Mouse (Mus musculus): Measurements from ENCODE around the gene Cyyr1.
"Not testable (repeated sequence)": the region's sequence is repeated elsewhere in the genome, so short reads cannot be mapped to it uniquely, and the experiment has no call there.

Gene Cyyr1

GRCm38 (mm10) chr16:85553297-85553696 lies at the start of gene Cyyr1:
Gene Cyyr1 (minus strand): TSS chr16:85553397.
- not testable (repeated sequence) for DNase-seq (ENCODE audit: low spot score in 2 of 2)

GRCm38 (mm10) chr16:85588844-85589243 lies 35.6 kb upstream of the Cyyr1 start:
- no peak for DNase-seq (ENCODE audit: low spot score in 2 of 2)

GRCm38 (mm10) chr16:85587573-85588226 lies 34.5 kb upstream of the Cyyr1 start:
- no peak for DNase-seq (ENCODE audit: low spot score in 2 of 2)

DNA sequence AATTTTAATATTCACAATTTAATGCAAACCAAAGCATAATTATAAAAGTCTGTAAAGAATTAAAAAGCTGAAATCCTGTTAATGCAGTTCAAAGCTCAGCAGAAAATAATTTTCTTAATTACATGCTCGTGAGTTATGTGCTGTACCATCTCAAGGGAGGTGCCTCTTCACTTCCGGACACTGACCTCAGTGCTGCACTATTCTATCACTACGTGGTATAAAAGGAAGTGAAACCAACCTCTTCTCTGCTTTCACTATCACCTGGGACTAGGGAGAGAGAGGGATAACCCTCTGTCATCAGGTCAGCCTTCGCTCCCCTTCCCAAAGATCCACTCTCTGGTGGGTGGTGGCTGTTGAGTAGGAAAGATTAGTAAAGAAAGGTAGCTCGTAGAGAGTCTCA lies 13.3 kb upstream of the Cyyr1 start:
- DNase-seq (ENCODE audit: low spot score in 2 of 2): no peak

DNA sequence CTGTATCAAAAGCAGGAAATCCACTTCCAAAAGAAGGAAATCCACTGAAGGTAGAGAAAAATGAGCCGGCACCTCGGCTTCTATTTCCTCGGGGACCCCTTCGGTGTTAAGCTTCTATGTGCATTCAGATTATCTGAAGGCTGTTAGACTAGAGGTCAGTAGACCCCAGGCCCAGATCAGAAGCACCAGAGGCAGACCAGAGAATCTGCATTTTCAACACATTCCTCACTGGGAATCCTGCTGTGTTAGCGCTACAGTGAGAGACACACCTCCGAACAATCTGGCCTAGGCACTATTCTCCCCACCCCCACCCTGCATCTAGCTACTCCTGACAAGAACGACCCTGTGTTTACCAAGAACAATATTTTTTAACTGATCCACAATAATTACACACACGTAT lies 641 bp upstream of the Cyyr1 start:
- no peak for DNase-seq (ENCODE audit: low spot score in 2 of 2)

GRCm38 (mm10) chr16:85551976-85552375 lies 1.2 kb downstream of the Cyyr1 start:
- not testable (repeated sequence) for DNase-seq (ENCODE audit: low spot score in 2 of 2)

GRCm38 (mm10) chr16:85549971-85550567 lies 3.1 kb downstream of the Cyyr1 start:
- DNase-seq (ENCODE audit: low spot score in 2 of 2): peak; percentile 33 to 54

- DNase-seq (ENCODE audit: low spot score in 2 of 2): peak; percentile 63 to 74
Measured at GRCm38 (mm10) chr16:85546519-85546918, 6.7 kb downstream of the Cyyr1 start.

- DNase-seq (ENCODE audit: low spot score in 2 of 2): peak; percentile 47 to 72
Measured at GRCm38 (mm10) chr16:85541676-85542273, 11.4 kb downstream of the Cyyr1 start.

DNA sequence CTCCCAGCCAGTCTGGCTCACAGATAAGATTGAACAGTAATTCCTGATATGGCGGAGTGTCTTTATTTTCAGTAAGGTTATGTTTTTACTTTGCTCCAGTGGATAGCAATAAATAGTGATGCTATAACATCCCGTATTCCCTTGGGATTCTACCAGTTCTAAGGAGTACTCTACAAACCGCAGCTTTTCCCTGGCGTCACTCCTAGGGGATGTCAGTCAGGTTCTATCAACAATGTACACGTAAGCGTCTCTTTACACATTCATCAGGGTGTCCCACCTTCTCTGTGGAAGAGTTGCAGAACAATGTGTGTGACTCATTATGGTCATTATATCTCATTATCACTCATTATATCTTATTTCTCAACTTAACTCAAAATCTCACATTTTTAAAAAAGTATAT lies 12.2 kb downstream of the Cyyr1 start:
- DNase-seq (ENCODE audit: low spot score in 2 of 2): no peak

DNA sequence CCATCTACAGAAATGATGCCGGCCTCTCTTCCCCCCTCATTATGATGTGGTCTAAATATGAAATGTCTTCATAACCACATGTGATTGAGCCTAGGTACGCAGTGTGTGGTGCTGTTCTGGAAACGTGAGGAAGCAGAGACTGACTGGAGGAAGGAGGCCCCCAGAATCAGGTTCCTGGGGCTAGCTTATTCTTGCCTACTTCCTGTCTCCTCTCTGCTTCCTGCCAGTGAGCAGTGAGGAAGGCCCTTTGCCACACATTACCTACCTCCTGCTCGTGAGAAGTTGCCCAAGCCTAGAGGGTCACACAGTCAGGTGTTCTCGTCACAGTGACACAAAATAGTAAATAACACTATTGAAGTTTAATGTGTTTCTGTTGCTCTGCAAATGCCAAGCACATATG lies 14.8 kb downstream of the Cyyr1 start:
- DNase-seq (ENCODE audit: low spot score in 2 of 2): no peak

DNA sequence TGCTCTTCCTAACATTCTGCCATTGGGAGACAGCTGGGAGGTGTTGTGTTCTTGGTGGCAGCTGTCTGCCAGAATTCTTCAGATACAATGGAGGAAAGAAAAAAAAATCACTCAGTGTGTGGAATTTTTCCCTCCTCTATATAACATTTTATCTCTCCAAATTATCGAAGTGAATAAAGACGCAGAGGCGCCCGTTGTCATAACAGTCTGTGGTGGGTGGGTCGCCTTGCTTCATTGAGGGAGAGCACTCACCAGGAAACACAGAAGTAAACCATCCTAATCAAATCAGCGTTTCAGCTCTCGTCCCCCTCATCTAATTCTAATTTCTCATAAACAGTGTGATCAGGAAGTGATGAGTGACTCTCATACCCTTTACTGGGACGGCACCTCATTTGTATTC lies 17.1 kb downstream of the Cyyr1 start:
- DNase-seq (ENCODE audit: low spot score in 2 of 2): no peak

DNA sequence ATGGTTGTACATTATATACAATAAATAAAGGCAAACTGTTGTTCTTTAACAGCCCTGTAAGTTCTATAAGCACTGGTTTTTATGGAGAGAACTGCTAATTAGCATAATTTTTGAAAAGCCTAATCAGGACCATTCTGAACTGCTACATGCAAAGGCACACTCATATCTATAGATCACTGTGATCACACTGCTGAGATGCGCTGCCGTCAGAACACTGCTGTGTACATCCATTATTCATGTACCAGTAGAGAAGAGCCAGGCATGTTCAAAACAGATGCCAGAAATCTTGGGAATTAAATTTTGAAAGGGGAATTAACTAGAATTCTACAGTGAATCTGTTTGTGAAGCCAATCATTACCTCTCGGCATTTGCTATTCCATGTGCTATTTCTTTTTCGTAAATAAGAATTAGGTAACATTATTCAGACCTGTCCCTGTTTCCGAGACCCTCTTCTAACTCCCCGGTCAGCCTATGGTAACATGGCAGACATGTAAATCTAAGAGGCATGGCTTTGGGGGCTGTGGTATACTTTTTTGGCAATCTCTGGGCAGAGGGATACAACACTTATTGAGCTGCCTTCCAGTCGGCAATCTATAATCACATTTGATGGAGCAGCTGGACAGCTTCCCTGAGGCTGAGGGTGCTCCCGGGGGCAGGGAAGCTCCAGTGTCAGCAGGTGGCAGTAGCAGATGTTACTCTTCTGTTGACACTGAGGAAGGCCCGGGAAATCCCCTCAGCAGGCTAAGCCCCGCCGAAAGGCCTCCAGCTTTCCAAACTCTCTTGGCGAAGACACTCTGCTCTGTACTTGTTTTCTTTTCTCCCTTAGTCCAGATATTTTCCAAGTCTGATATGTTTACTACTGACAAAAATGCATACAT lies 25.2 kb downstream of the Cyyr1 start:
- DNase-seq (ENCODE audit: low spot score in 2 of 2): no peak

DNA sequence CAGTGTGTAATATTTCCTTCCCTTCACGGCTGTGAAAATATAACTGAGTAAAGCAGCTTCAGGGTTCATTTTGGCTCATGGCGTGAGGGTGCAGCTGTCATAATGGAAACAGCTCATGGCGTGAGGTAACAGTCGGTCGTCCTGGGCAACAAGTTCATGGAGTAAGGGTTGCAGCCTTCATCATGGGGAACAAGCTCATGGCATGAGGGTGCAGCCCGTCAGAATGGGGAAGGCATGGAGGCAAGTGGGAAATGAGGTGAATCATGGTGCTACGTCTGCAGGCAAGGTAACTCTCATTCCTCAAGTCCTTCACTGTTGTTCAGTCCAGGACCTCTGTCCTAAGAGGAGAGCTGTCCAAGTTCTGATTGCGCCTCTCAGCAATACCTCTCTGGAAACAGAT lies 28.6 kb downstream of the Cyyr1 start:
- DNase-seq (ENCODE audit: low spot score in 2 of 2): no peak

DNA sequence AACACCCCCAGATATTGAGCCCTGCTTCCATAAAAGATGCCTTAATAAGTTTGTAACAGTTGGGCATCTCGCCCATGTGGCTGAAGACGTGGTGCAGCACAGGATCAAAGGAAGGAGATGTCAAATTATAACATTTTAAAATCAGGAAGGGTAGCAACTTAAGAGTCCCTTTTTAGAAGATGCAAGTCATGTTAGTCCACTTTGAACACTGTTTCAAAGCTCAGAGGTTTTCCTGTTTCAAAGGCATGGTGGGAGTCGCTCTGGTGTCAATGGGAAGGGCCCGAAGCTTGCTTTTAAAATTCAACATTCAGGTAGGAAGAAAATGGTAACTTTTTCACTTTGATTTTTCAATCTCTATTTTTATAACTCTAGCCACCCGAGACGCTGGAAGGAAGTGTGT lies 45.9 kb downstream of the Cyyr1 start:
- DNase-seq (ENCODE audit: low spot score in 2 of 2): no peak

DNA sequence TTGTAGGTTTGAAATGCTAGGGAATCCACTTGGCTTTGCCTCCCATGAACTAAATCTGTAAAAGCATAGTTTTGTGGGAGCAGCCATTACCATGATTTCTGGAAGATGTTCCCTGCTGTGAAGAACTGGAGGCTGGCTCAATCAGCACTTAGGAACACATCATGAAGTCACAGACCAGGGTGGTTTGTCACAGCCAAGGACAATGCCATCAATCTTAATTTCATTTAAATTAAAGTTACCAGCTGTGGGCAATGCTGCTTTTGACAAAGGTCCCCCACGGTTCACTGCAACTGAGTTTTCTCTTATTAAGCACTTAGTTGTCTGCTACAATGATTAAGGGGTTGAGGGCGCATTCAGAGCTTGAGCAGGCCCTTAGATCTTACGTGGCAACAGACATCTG lies 48.1 kb downstream of the Cyyr1 start:
- no peak for DNase-seq (ENCODE audit: low spot score in 2 of 2)

DNA sequence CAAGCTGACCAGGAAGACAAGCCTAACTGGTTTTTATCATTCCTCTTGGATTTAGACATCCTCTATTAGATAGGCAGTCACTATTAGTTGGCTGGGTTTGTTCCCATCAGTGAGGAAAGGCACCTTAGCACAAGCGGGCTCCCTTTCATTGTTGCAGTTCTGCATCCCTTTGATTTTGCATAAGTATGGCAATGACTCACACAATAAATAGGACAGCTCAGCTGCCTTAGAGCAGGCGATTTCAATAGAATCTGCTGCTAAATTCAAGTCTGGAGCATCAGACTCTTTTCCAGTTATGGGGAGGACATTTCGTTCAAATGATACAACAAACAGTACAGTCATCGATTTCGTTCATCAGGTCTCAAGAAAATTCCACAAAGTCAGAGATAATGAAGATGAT lies 49.8 kb downstream of the Cyyr1 start:
- no peak for DNase-seq (ENCODE audit: low spot score in 2 of 2)

DNA sequence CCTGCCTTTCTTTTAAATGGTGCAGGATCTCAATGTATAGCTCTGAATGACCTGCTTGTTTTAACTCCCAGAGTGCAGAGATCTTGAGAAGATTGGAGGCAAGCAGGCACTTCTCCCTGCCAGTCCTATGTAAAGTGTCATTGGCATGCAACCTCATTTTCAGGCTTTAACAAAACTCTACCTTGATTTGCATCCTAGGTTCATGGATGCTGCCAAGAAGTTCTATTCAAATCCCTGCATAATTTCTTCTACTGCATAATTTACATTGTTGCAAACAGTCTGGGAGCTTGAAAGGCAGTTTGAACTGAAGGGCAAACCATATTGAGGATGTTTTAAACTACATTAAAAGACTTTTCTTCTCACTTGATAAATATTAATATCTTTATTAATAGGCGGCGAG lies 57.4 kb downstream of the Cyyr1 start:
- no peak for DNase-seq (ENCODE audit: low spot score in 2 of 2)

- DNase-seq (ENCODE audit: low spot score in 2 of 2): no peak
Measured at GRCm38 (mm10) chr16:85488105-85488607, 65.0 kb downstream of the Cyyr1 start.

- no peak for DNase-seq (ENCODE audit: low spot score in 2 of 2)
Measured at GRCm38 (mm10) chr16:85487266-85487665, 65.9 kb downstream of the Cyyr1 start.

DNA sequence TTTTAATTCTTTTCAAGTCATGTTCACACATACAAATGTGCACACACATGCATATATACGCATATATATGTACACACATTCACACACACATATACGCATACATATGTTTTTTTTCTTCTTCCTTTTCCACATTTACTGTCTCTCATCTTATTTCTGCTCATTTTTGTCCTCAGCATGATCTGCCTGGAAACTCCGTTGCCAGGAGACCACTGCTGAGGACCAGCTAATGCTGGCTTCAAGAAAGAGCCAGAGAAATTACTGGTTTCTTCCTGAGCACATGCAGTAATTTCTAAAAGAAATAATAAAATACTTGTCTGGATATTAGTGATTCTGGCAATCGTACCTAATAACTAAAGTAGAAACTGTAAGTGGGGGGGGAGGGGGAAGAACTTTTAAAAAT lies 68.6 kb downstream of the Cyyr1 start:
- no peak for DNase-seq (ENCODE audit: low spot score in 2 of 2)

DNA sequence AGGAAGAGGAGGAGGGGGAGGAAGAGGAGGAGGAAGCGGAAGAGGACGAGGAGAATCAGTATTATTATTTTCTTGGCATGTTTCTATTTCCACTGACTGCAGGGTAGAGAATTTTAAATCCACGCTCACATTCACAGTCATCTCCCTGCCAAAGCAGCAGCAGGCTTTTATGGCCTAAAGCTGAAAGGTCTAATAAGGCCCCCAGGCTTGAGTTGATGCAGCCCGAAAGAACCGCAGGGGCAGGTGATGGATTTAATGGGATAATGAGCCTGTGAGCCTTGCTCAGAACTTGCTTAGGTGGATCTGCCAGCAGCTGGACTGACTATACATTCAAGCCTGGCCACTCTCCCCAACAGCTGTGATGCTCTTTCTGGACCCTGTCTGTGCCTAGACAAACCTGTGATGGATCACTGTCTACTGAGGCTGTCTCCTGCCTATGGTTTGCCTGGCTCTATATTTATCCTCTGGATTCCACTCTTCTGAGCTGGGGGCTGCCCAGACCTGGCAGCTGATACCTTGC lies 78.6 kb downstream of the Cyyr1 start:
- no peak for DNase-seq (ENCODE audit: low spot score in 2 of 2)
